Mouse (Mus musculus) cerebellum, adult 18-20 months (tissue): Measurements from ENCODE around the gene Sema4a.
"Not testable (repeated sequence)": the region's sequence is repeated elsewhere in the genome, so short reads cannot be mapped to it uniquely, and the experiment has no call there.

Experiments used
- DNase-seq, 2 experiments: peaks; one replicate each; pipeline ENCODE4 v3.0.0; 2021

The Sema4a gene

GRCm38 (mm10) chr3:88454762-88455587 is 6.0 kb downstream of the Sema4a start:
- no peak for DNase-seq

- no peak for DNase-seq
These were observed 7.0 kb downstream of the Sema4a start for GRCm38 (mm10) chr3:88453986-88454385.

GRCm38 (mm10) chr3:88453369-88453768 is 7.6 kb downstream of the Sema4a start:
- DNase-seq = no peak

- peak; percentile 36 to 37 for DNase-seq
These were observed 8.3 kb downstream of the Sema4a start for GRCm38 (mm10) chr3:88452716-88453115.

GRCm38 (mm10) chr3:88452246-88452645 is 8.7 kb downstream of the Sema4a start:
- DNase-seq = no peak

- no peak for DNase-seq
These were observed 10.4 kb downstream of the Sema4a start for GRCm38 (mm10) chr3:88450379-88451131.

- peak; percentile 73 to 74 for DNase-seq
These were observed 11.5 kb downstream of the Sema4a start for GRCm38 (mm10) chr3:88449395-88450023.

- no peak for DNase-seq
These were observed 12.5 kb downstream of the Sema4a start for GRCm38 (mm10) chr3:88448443-88448842.

- no peak for DNase-seq
These were observed 13.3 kb downstream of the Sema4a start for GRCm38 (mm10) chr3:88447676-88448183.

GRCm38 (mm10) chr3:88446471-88447123 is 14.4 kb downstream of the Sema4a start:
- no peak for DNase-seq

- DNase-seq = no peak
These were observed 18.1 kb downstream of the Sema4a start for GRCm38 (mm10) chr3:88442888-88443287.

GRCm38 (mm10) chr3:88442488-88442887 is 18.5 kb downstream of the Sema4a start:
- DNase-seq = no peak

- peak in 1 of 2 experiments; percentile 28 for DNase-seq
These were observed 20.2 kb downstream of the Sema4a start for GRCm38 (mm10) chr3:88440500-88441381.

- no peak for DNase-seq
These were observed 21.4 kb downstream of the Sema4a start for GRCm38 (mm10) chr3:88439582-88439981.

GRCm38 (mm10) chr3:88437454-88437853 is 23.5 kb downstream of the Sema4a start:
- DNase-seq = no peak

GRCm38 (mm10) chr3:88436395-88437201 is 24.4 kb downstream of the Sema4a start:
- DNase-seq = peak; percentile 82

- no peak for DNase-seq
These were observed 25.5 kb downstream of the Sema4a start for GRCm38 (mm10) chr3:88435515-88435914.

GRCm38 (mm10) chr3:88428639-88429038 is 32.3 kb downstream of the Sema4a start:
- not testable (repeated sequence) for DNase-seq

GRCm38 (mm10) chr3:88427342-88427905 is 33.6 kb downstream of the Sema4a start:
- DNase-seq = no peak

GRCm38 (mm10) chr3:88425708-88426420 is 35.1 kb downstream of the Sema4a start:
- no peak for DNase-seq
